Mouse (Mus musculus) cerebellum, adult 2 months (tissue): ENCODE data around the gene Dph5. TPM values are rescaled to one million over a fixed set of nuclear protein-coding genes. Genes with fewer than 3 reads are reported as not detected.
"Not testable (repeated sequence)": the region's sequence is repeated elsewhere in the genome, so short reads cannot be mapped to it uniquely, and the experiment has no call there.

Experiments used
- DNase-seq, 2 experiments: peaks; one replicate each; pipeline ENCODE4 v3.0.0; 2021
- H3K27ac ChIP-seq: fragments of 200-500 bp; 2 replicates; pipeline ENCODE4 v1.5.1; 2012; ENCODE audit warnings: low read length, control low read depth, inconsistent platforms; ENCODE audit not compliant: insufficient read depth
- H3K27me3 ChIP-seq: fragments of 200-500 bp; 2 replicates; pipeline ENCODE4 v1.6.1; 2012; ENCODE audit warnings: inconsistent platforms, mild to moderate bottlenecking, low read length, moderate library complexity; ENCODE audit not compliant: control insufficient read depth, insufficient read depth
- H3K4me1 ChIP-seq: fragments of 200-500 bp; 2 replicates; pipeline ENCODE4 v1.6.1; 2011; ENCODE audit warnings: low read length; ENCODE audit not compliant: control insufficient read depth, insufficient read depth
- H3K4me3 ChIP-seq: fragments of 200-500 bp; replicated peaks from 2 replicates; pipeline ENCODE3; 2011; ENCODE audit warnings: mild to moderate bottlenecking, low read depth, low read length, control low read depth; ENCODE audit not compliant: insufficient read depth
- CTCF ChIP-seq: fragments of 200-500 bp; IDR thresholded peaks from 2 replicates; pipeline ENCODE4 v1.5.1; 2011; ENCODE audit warnings: low read depth, mild to moderate bottlenecking, control low read depth, low read length, moderate library complexity, borderline replicate concordance; ENCODE audit not compliant: insufficient read depth
- POLR2A ChIP-seq: fragments of 200-500 bp; IDR thresholded peaks from 2 replicates; pipeline ENCODE4 v1.6.1; 2011; ENCODE audit warnings: low read length, control low read depth, borderline replicate concordance; ENCODE audit not compliant: insufficient read depth
- WGBS: fragments of 180-500 bp; shearing (Covaris S2); methylation state at CpG from one replicate; pipeline ENCODE4 v1.1.7; 2018; 5-methylcytosine and 5-hydroxymethylcytosine counted together
- polyA plus RNA-seq: library from polyadenylated mRNA; depleted of rRNA; stranded (reverse); fragments of >200 nt; gene quantifications from 2 replicates; pipeline ENCODE4 v1.2.3, GENCODE M21; 2012

The Dph5 gene
- polyA plus RNA-seq, 1 experiment, result 11.4 TPM

DNA sequence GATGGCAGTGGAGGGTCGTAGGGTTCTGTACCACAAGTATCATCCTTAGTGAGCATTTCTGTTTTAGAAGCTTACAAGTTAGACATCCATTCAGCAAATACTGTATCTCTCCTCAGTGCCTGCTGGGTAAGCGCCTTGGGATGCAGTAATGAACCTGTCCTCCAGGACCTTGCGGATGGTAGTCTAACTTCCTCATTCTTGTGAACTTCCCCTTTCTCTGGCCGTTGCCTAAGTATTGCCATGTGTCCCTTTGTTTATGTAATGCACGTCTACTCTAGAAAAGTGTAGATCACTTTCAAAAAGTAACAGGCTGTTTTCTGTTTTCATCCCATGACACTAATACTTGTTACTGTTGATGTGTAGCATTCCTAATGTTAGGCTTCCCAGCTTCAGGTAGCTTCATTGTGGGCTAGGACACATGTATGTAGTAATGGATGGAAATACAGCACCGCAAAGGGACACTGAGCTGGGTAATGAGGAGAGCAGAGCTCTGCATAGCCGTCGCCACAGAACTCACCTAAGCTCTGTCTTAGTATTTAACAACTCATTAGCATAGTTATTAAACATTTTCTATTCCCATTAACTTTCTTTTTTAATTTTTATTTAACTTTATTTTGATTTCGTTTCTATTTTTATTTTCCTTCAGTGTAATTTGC lies 14.8 kb downstream of the Dph5 start:
- Histone ChIP-seq H3K4me3 (no peak overlapping the region), H3K27ac (no peak overlapping the region), H3K27me3 (no peaks in the 10 kb centered on the region), H3K4me1 (no peaks in the 10 kb centered on the region; the same call in 1 of the 2 replicates)
- no peak for DNase-seq
- TF ChIP-seq POLR2A (no peak), CTCF (no peak)
- WGBS, result 90% methylated on average over 9 of the region's 9 CpGs

DNA sequence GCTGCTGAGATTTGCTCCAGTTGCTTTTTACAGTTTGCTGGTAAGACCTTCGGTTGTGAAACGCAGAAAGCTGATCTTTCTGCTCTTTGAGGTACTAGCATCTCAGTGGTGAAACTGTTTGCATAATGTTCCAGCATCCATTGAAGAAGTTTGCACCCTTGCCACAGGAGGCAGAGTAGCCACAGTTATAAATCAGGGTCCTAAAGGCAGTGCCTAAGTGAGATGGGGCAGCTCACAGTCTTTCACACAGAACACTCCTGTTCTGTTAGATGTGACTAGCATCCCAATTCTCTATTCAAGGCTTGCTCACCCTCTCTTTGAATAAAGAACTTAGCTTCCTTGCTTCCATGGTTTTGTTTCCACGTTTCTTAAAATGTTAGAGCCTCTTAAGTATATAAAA lies 17.4 kb downstream of the Dph5 start:
- Histone ChIP-seq H3K27me3 (no peaks in the 10 kb centered on the region), H3K4me1 (no peaks in the 10 kb centered on the region; the same call in 1 of the 2 replicates), H3K27ac (no peak overlapping the region), H3K4me3 (no peak overlapping the region)
- TF ChIP-seq CTCF, result no peak
- no peak for TF ChIP-seq POLR2A
- DNase-seq, result no peak
- WGBS, result 90% methylated on average over 3 of the region's 3 CpGs

DNA sequence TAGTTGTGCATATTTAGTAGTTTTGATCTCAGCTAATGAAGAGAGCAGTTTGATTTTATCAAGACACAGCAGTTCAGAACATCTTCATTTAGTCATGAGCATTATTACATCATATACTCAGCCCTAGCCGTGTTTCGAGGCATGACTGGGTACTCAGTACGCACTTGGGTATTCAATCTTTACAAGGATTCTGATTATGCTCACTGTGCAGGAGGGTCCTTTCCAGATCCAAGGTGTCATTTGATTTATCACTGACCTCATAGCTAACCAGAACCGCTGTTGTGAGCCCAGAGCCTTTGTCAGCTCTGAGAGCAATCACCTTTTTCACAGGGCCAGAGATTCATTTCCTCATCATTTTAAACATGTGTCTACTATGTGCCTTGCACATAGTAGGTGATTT lies 17.9 kb downstream of the Dph5 start:
- TF ChIP-seq POLR2A (no peak), CTCF (no peak)
- no peak for DNase-seq
- H3K4me3 ChIP-seq, result no peak overlapping the region
- 98% methylated on average over 4 of the region's 4 CpGs for WGBS
- H3K4me1 ChIP-seq, result no peaks in the 10 kb centered on the region; the same call in 1 of the 2 replicates
- no peak overlapping the region for H3K27ac ChIP-seq
- no peaks in the 10 kb centered on the region for H3K27me3 ChIP-seq

DNA sequence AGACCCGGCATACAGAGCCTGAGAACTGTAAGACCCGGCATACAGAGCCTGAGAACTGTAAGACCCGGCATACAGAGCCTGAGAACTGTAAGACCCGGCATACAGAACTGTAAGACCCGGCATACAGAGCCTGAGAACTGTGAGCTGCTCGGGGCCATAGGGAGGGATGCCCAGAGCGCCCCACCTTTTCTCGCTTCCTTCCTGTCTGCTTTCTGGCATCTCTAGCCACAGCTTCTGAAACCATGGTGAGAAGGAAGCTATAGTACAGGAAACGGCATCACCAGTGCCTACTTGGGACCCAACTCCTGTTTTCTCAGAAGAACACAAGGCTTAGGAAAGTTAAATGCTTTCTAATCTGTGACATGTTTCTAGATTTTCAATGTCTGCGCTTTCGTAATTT lies 19.8 kb downstream of the Dph5 start:
- DNase-seq, H3K27me3 ChIP-seq, H3K27ac ChIP-seq, H3K4me3 ChIP-seq, H3K4me1 ChIP-seq: not testable (repeated sequence)
- WGBS, result 97% methylated on average over 11 of the region's 11 CpGs

DNA sequence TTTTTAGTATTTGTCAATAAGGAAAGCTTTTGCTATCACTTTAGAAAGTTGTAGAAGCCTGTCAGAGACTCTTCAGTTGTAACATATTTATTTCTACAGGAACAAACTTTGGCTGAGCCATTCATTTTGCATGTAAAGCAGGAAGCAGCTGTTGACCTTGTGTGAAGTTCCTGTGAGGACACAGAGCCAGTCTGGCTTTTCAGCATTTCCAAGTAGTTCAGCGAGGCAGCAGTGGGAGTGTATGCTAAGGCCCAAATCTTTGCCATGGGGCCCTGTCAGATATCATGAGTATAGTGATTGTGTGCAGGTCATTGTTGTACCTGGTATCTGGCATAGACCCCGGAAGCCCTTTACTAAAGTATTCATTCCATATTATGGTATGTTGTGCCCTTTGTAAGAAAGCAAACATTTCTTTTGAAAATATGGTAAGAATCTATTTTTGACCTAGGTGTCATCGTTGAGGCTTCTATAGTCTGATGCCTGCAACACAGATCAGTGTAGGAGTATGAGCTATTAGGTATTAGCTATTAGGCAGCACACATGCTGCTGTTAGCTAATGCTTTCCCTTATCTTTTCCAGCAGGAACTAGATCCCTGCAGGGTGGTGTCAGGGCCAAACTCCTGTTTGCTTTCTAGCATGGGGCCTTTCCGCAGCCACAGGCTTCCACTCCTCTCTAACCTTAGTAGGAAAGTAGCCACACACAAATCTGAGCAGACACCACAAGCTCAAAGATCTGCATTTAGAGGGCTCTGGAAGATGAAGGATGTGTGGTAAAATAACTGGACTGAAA lies 37.0 kb downstream of the Dph5 start:
- DNase-seq, result no peak
- H3K27me3 ChIP-seq, result no peaks in the 10 kb centered on the region
- H3K4me3 ChIP-seq, result no peak overlapping the region
- H3K4me1 ChIP-seq, result no peaks in the 10 kb centered on the region
- no peak overlapping the region for H3K27ac ChIP-seq
- WGBS, result 85% methylated on average over 4 of the region's 4 CpGs
- TF ChIP-seq CTCF (no peak), POLR2A (no peak)

DNA sequence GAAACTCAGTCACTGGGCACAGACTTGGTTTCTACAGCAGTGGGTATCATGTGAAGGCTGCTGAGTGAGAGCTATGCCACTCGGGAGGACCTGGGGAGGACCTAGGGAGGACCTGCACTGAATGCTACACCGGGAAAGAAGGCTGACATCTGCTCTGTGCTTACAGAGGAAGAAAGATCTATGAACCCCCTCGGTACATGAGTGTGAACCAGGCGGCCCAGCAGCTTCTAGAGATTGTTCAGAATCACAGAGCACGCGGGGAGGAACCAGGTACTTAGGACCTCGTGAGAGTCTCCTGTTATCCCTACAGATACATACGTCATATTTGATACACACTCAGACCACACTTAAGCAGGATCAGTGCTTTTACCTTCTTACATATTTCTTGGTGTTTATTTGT lies 38.9 kb downstream of the Dph5 start:
- no peak for DNase-seq
- H3K27ac ChIP-seq, result no peak overlapping the region
- no peak overlapping the region for H3K4me3 ChIP-seq
- 91% methylated on average over 8 of the region's 8 CpGs for WGBS
- no peak for TF ChIP-seq POLR2A
- no peak for TF ChIP-seq CTCF
- no peaks in the 10 kb centered on the region for H3K27me3 ChIP-seq
- H3K4me1 ChIP-seq, result no peaks in the 10 kb centered on the region

DNA sequence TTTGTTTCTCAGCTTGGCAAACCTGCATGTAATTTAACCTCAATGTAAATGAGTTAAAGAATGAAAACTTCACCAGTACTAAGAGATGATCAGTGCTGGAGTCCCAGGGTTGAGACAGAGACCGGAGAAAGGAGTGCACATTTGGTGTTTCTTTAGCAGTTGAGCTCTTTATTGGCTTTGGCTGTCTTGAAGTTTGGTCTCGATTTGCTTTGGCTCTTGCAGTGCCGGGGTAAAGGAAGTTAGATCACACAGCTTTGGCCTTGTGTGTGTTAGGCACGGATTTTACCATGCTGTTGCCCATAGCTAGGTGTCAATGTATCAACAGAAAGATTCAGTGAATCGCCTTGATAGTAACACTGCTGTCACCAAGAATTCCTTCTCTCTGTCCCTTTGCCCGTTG lies 44.1 kb downstream of the Dph5 start:
- 93% methylated on average over 6 of the region's 6 CpGs for WGBS
- H3K27me3 ChIP-seq, result no peaks in the 10 kb centered on the region
- no peak for DNase-seq
- no peaks in the 10 kb centered on the region for H3K4me1 ChIP-seq
- no peak overlapping the region for H3K27ac ChIP-seq
- TF ChIP-seq CTCF (no peak), POLR2A (no peak)
- no peak overlapping the region for H3K4me3 ChIP-seq
